Mouse (Mus musculus): ENCODE results near the gene C330007P06Rik. TPM values are rescaled to one million over a fixed set of nuclear protein-coding genes. Genes with fewer than 3 reads are reported as not detected.

The C330007P06Rik gene
- polyA plus RNA-seq, 1 experiment: 6.3 TPM

DNA sequence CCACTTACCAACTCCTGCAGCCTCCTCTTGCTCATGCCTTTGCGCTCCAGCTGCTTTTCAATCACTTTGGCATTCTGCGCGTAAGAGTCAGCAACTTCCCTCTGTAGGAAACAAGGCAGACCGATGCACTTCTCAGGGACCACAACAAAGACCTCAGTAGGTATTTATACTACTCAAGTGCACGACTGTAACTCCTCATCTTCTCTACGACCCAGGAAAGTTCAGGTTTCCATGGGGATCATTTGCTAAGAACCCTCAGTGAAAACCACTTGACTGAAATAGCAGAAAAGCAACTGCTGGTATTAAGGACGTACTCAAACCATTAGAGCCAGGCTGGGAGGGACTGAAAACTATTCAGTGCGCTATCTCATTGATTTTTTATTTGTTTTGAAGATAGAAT, 21.3 kb downstream of the C330007P06Rik start:
- Histone ChIP-seq H3K4me3 (ENCODE audit: insufficient read depth, poor library complexity, severe bottlenecking) (no peak overlapping the region), H3K27me3 (ENCODE audit: control insufficient read depth, insufficient read depth, insufficient read length) (no peaks in the 10 kb centered on the region), H3K79me2 (ENCODE audit: control insufficient read depth, insufficient read depth) (no peaks in the 10 kb centered on the region), H3ac (ENCODE audit: control insufficient read depth, insufficient read length, low read depth) (no peak overlapping the region), H3K79me3 (ENCODE audit: low read depth) (no peaks in the 10 kb centered on the region), H3K36me3 (ENCODE audit: control insufficient read depth, insufficient read depth) (no peaks in the 10 kb centered on the region)
- TF ChIP-seq MYOG (IDR thresholded peaks at IDR 0.05; ENCODE audit: control insufficient read depth, extremely low read depth, insufficient read length) (no peak), FOSL1 (IDR thresholded peaks at IDR 0.05; ENCODE audit: insufficient read depth, low read length, poor library complexity, severe bottlenecking) (no peak), CTCF (IDR thresholded peaks at IDR 0.05; ENCODE audit: control insufficient read depth, insufficient read depth, insufficient read length) (no peak), MYOD1 (IDR thresholded peaks at IDR 0.05; ENCODE audit: control insufficient read depth, insufficient read length, low read depth) (no peak), CEBPB (IDR thresholded peaks at IDR 0.05; ENCODE audit: low read depth) (no peak), USF1 (IDR thresholded peaks at IDR 0.05; ENCODE audit: low read depth) (no peak), MAX (IDR thresholded peaks at IDR 0.05) (no peak)

DNA sequence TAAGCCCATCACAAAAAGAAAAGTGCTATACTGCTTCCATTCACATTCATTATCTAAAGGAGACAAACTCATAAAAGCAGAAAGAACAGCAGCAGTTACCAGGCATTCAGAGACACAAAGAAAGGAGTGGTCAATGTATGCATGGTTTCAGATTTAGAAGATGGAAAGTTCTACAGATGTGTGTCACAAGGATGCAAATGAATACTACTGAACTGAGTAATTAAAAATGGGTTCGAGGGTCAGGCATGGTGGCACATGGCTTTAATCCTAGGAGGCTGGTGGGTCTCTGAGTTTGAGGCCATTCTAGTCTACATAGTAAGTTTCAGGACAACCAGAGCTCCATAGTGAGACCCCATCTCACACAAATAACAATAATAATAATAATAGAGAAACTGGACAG, 26.8 kb downstream of the C330007P06Rik start:
- H3K79me2 ChIP-seq (ENCODE audit: control insufficient read depth, insufficient read depth): no peaks in the 10 kb centered on the region
- no peak overlapping the region for H3K4me3 ChIP-seq (ENCODE audit: insufficient read depth, poor library complexity, severe bottlenecking)
- no peaks in the 10 kb centered on the region for H3K27me3 ChIP-seq (ENCODE audit: control insufficient read depth, insufficient read depth, insufficient read length)
- no peaks in the 10 kb centered on the region for H3K79me3 ChIP-seq (ENCODE audit: low read depth)
- no peak for TF ChIP-seq MYOD1 (IDR thresholded peaks at IDR 0.05; ENCODE audit: control insufficient read depth, insufficient read length, low read depth)
- TF ChIP-seq CEBPB (IDR thresholded peaks at IDR 0.05; ENCODE audit: low read depth): no peak
- no peak for TF ChIP-seq FOSL1 (IDR thresholded peaks at IDR 0.05; ENCODE audit: insufficient read depth, low read length, poor library complexity, severe bottlenecking)
- TF ChIP-seq MAX (IDR thresholded peaks at IDR 0.05): no peak
- TF ChIP-seq MYOG (IDR thresholded peaks at IDR 0.05; ENCODE audit: control insufficient read depth, extremely low read depth, insufficient read length): no peak
- TF ChIP-seq CTCF (IDR thresholded peaks at IDR 0.05; ENCODE audit: control insufficient read depth, insufficient read depth, insufficient read length): no peak
- TF ChIP-seq USF1 (IDR thresholded peaks at IDR 0.05; ENCODE audit: low read depth): no peak
- no peaks in the 10 kb centered on the region for H3K36me3 ChIP-seq (ENCODE audit: control insufficient read depth, insufficient read depth)
- no peak overlapping the region for H3ac ChIP-seq (ENCODE audit: control insufficient read depth, insufficient read length, low read depth)

DNA sequence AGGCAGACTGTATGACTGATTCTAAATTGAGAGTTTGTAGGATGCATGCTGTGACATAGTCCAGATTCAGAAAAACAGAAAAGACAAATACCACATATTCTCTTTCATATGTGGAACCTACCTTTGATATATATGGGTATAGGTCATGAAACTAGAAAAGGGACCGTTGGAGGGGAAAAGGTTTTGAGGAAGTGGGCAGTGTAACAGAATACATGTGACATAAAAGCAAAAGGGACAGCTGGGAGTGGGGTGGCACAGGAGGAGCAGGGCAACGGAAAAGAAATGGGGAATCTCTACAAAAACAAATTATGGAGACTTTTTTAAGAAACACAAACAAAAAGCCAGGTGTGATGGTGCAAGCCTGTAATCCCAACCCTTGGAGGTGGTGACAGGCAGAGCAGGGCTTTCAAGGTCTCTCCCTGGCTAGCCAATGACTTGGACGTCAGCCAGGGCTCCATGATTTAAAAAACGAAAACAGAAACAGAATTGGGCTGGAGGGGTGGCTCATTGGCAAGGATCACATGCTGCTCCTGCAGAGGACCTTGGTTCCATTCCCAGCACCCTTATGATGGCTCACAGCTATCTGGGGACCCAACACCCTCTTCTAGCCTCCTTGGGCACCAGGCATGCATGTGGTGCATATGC, 30.4 kb downstream of the C330007P06Rik start:
- TF ChIP-seq MYOD1 (IDR thresholded peaks at IDR 0.05; ENCODE audit: control insufficient read depth, insufficient read length, low read depth) (no peak), CTCF (IDR thresholded peaks at IDR 0.05; ENCODE audit: control insufficient read depth, insufficient read depth, insufficient read length) (no peak), MYOG (IDR thresholded peaks at IDR 0.05; ENCODE audit: control insufficient read depth, extremely low read depth, insufficient read length) (no peak), USF1 (IDR thresholded peaks at IDR 0.05; ENCODE audit: low read depth) (no peak), MAX (IDR thresholded peaks at IDR 0.05) (no peak), CEBPB (IDR thresholded peaks at IDR 0.05; ENCODE audit: low read depth) (no peak), FOSL1 (IDR thresholded peaks at IDR 0.05; ENCODE audit: insufficient read depth, low read length, poor library complexity, severe bottlenecking) (no peak)
- no peak overlapping the region for H3K4me3 ChIP-seq (ENCODE audit: insufficient read depth, poor library complexity, severe bottlenecking)
- no peak overlapping the region for H3ac ChIP-seq (ENCODE audit: control insufficient read depth, insufficient read length, low read depth)
- H3K36me3 ChIP-seq (ENCODE audit: control insufficient read depth, insufficient read depth): no peaks in the 10 kb centered on the region
- H3K79me3 ChIP-seq (ENCODE audit: low read depth): no peaks in the 10 kb centered on the region
- H3K79me2 ChIP-seq (ENCODE audit: control insufficient read depth, insufficient read depth): no peaks in the 10 kb centered on the region
- no peaks in the 10 kb centered on the region for H3K27me3 ChIP-seq (ENCODE audit: control insufficient read depth, insufficient read depth, insufficient read length)

DNA sequence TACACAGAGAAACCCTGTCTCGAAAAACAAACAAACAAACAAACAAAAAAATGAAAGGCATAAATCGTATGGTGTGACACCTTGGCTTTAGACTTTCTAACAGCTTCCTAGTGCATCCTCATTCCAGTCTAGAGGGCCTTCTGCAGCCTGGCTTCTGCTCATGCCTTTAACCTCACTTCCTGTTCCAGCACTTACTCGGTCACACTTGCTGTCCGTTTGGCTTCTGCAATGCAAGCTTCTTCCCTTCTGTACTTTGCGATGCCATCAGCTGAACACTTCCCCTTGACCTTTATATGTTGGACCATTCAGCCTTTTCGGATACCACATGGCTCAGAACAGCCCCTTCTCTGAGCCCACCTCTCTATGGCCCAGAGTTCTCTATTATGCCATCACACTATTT, 32.2 kb downstream of the C330007P06Rik start:
- Histone ChIP-seq H3ac (ENCODE audit: control insufficient read depth, insufficient read length, low read depth) (no peak overlapping the region), H3K27me3 (ENCODE audit: control insufficient read depth, insufficient read depth, insufficient read length) (no peaks in the 10 kb centered on the region), H3K4me3 (ENCODE audit: insufficient read depth, poor library complexity, severe bottlenecking) (no peak overlapping the region), H3K36me3 (ENCODE audit: control insufficient read depth, insufficient read depth) (no peaks in the 10 kb centered on the region), H3K79me2 (ENCODE audit: control insufficient read depth, insufficient read depth) (no peaks in the 10 kb centered on the region), H3K79me3 (ENCODE audit: low read depth) (no peaks in the 10 kb centered on the region)
- TF ChIP-seq MAX (IDR thresholded peaks at IDR 0.05) (no peak), FOSL1 (IDR thresholded peaks at IDR 0.05; ENCODE audit: insufficient read depth, low read length, poor library complexity, severe bottlenecking) (no peak), MYOG (IDR thresholded peaks at IDR 0.05; ENCODE audit: control insufficient read depth, extremely low read depth, insufficient read length) (no peak), MYOD1 (IDR thresholded peaks at IDR 0.05; ENCODE audit: control insufficient read depth, insufficient read length, low read depth) (no peak), CTCF (IDR thresholded peaks at IDR 0.05; ENCODE audit: control insufficient read depth, insufficient read depth, insufficient read length) (no peak), CEBPB (IDR thresholded peaks at IDR 0.05; ENCODE audit: low read depth) (no peak)

DNA sequence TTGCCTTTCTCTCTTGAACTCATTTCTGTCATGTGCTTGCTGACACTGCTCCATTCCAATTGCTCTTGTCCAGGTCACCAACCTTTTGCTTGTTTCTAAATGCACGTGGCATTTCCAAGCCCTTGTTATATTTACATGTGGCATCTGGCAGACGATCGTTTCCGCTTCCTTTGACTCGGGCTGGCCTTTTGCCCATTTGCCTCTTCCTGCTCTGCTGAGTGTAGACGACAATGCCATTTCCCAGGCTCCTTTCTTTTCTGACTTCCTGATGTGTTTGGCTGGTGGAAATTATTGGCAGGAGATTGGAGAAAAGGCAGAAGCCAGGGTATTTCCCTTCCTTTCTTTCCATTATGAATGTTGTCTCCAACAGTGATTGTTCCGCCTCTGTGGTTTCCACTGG, 34.5 kb downstream of the C330007P06Rik start:
- no peak overlapping the region for H3K4me3 ChIP-seq (ENCODE audit: insufficient read depth, poor library complexity, severe bottlenecking)
- no peaks in the 10 kb centered on the region for H3K79me2 ChIP-seq (ENCODE audit: control insufficient read depth, insufficient read depth)
- no peaks in the 10 kb centered on the region for H3K36me3 ChIP-seq (ENCODE audit: control insufficient read depth, insufficient read depth)
- H3K79me3 ChIP-seq (ENCODE audit: low read depth): no peaks in the 10 kb centered on the region
- H3K27me3 ChIP-seq (ENCODE audit: control insufficient read depth, insufficient read depth, insufficient read length): no peaks in the 10 kb centered on the region
- H3ac ChIP-seq (ENCODE audit: control insufficient read depth, insufficient read length, low read depth): no peak overlapping the region
- TF ChIP-seq CEBPB (IDR thresholded peaks at IDR 0.05; ENCODE audit: low read depth): no peak
- TF ChIP-seq CTCF (IDR thresholded peaks at IDR 0.05; ENCODE audit: control insufficient read depth, insufficient read depth, insufficient read length): no peak
- TF ChIP-seq MYOG (IDR thresholded peaks at IDR 0.05; ENCODE audit: control insufficient read depth, extremely low read depth, insufficient read length): no peak
- no peak for TF ChIP-seq FOSL1 (IDR thresholded peaks at IDR 0.05; ENCODE audit: insufficient read depth, low read length, poor library complexity, severe bottlenecking)
- TF ChIP-seq USF1 (IDR thresholded peaks at IDR 0.05; ENCODE audit: low read depth): no peak
- no peak for TF ChIP-seq MAX (IDR thresholded peaks at IDR 0.05)
- no peak for TF ChIP-seq MYOD1 (IDR thresholded peaks at IDR 0.05; ENCODE audit: control insufficient read depth, insufficient read length, low read depth)

Measured in C2C12 (cell line).